Mouse (Mus musculus): Measurements from ENCODE around the gene Wdr38.
"Not testable (repeated sequence)": the region's sequence is repeated elsewhere in the genome, so short reads cannot be mapped to it uniquely, and the experiment has no call there.

Gene Wdr38

GRCm38 (mm10) chr2:38992452-38992851, 4.8 kb upstream of the Wdr38 start:
- no peak for DNase-seq (ENCODE audit: low read depth, low spot score)

GRCm38 (mm10) chr2:38999381-38999780, 2.1 kb downstream of the Wdr38 start:
- no peak for DNase-seq (ENCODE audit: low read depth, low spot score)

GRCm38 (mm10) chr2:38999910-39000586, 2.8 kb downstream of the Wdr38 start:
- DNase-seq (ENCODE audit: low read depth, low spot score) = no peak

GRCm38 (mm10) chr2:39000587-39000919, 3.3 kb downstream of the Wdr38 start:
- no peak for DNase-seq (ENCODE audit: low read depth, low spot score)

- no peak for DNase-seq (ENCODE audit: low read depth, low spot score)
These were observed 4.6 kb downstream of the Wdr38 start for GRCm38 (mm10) chr2:39001866-39002265.

- no peak for DNase-seq (ENCODE audit: low read depth, low spot score)
These were observed 5.8 kb downstream of the Wdr38 start for GRCm38 (mm10) chr2:39003106-39003505.

GRCm38 (mm10) chr2:39003512-39003911, 6.2 kb downstream of the Wdr38 start:
- no peak for DNase-seq (ENCODE audit: low read depth, low spot score)

GRCm38 (mm10) chr2:39004372-39004771, 7.1 kb downstream of the Wdr38 start:
- DNase-seq (ENCODE audit: low read depth, low spot score) = peak; percentile 64

- peak; percentile 96 for DNase-seq (ENCODE audit: low read depth, low spot score)
These were observed 7.7 kb downstream of the Wdr38 start, which contains the start of gene Arpc5l for GRCm38 (mm10) chr2:39004880-39005435. Gene Arpc5l (plus strand): TSS chr2:39005348.

GRCm38 (mm10) chr2:39005574-39006079, 8.4 kb downstream of the Wdr38 start, which contains the start of gene Rpl35:
Gene Rpl35 (minus strand): TSS chr2:39005624.
- DNase-seq (ENCODE audit: low read depth, low spot score) = peak; percentile 78

GRCm38 (mm10) chr2:39006149-39006730, 9.0 kb downstream of the Wdr38 start:
- no peak for DNase-seq (ENCODE audit: low read depth, low spot score)

- DNase-seq (ENCODE audit: low read depth, low spot score) = peak; percentile 96
These were observed 10.6 kb downstream of the Wdr38 start for GRCm38 (mm10) chr2:39007865-39008264.

GRCm38 (mm10) chr2:39008350-39008851, 11.1 kb downstream of the Wdr38 start:
- DNase-seq (ENCODE audit: low read depth, low spot score) = no peak

GRCm38 (mm10) chr2:39008954-39009365, 11.7 kb downstream of the Wdr38 start:
- peak; percentile 88 for DNase-seq (ENCODE audit: low read depth, low spot score)

GRCm38 (mm10) chr2:39010144-39010543, 12.9 kb downstream of the Wdr38 start:
- DNase-seq (ENCODE audit: low read depth, low spot score) = not testable (repeated sequence)

GRCm38 (mm10) chr2:39011264-39011663, 14.0 kb downstream of the Wdr38 start:
- no peak for DNase-seq (ENCODE audit: low read depth, low spot score)

GRCm38 (mm10) chr2:39011971-39012370, 14.7 kb downstream of the Wdr38 start:
- DNase-seq (ENCODE audit: low read depth, low spot score) = no peak

GRCm38 (mm10) chr2:39012768-39013279, 15.5 kb downstream of the Wdr38 start:
- no peak for DNase-seq (ENCODE audit: low read depth, low spot score)

- no peak for DNase-seq (ENCODE audit: low read depth, low spot score)
These were observed 19.3 kb downstream of the Wdr38 start for GRCm38 (mm10) chr2:39016581-39016980.

- DNase-seq (ENCODE audit: low read depth, low spot score) = no peak
These were observed 22.7 kb downstream of the Wdr38 start for GRCm38 (mm10) chr2:39020004-39020403.

GRCm38 (mm10) chr2:39031611-39032010, 34.3 kb downstream of the Wdr38 start:
- no peak for DNase-seq (ENCODE audit: low read depth, low spot score)

- no peak for DNase-seq (ENCODE audit: low read depth, low spot score)
These were observed 42.9 kb downstream of the Wdr38 start for GRCm38 (mm10) chr2:39040215-39040614.
